Mouse (Mus musculus) heart, embryonic 11.5 days (tissue): ENCODE results near the gene Gm11634. TPM values are rescaled to one million over a fixed set of nuclear protein-coding genes. Genes with fewer than 3 reads are reported as not detected.
"Not testable (repeated sequence)": the region's sequence is repeated elsewhere in the genome, so short reads cannot be mapped to it uniquely, and the experiment has no call there.

Source experiments
- ATAC-seq: fragments of 200-750 bp; cut with Nextera tagmentation; replicated peaks from 2 replicates; pipeline ENCODE4 v1.8.0; 2017; ENCODE audit warnings: moderate library complexity; ENCODE audit not compliant: insufficient number of reproducible peaks, low FRiP score, low TSS enrichment
- H3K27ac ChIP-seq: fragments of 300-500 bp; sonication (generic); 2 replicates; pipeline ENCODE4 v1.5.1; 2014; ENCODE audit warnings: mild to moderate bottlenecking, low read depth, low read length
- H3K27me3 ChIP-seq: fragments of 300-500 bp; sonication (generic); 2 replicates; pipeline ENCODE4 v1.6.1; 2014; ENCODE audit warnings: mild to moderate bottlenecking, low read length, mixed read lengths; ENCODE audit not compliant: control insufficient read depth, insufficient read depth
- H3K36me3 ChIP-seq: fragments of 300-500 bp; sonication (generic); 2 replicates; pipeline ENCODE4 v1.6.1; 2014; ENCODE audit warnings: mild to moderate bottlenecking, low read length, moderate library complexity, mixed read lengths; ENCODE audit not compliant: control insufficient read depth, insufficient read depth
- H3K4me1 ChIP-seq: fragments of 300-500 bp; sonication (generic); 2 replicates; pipeline ENCODE4 v1.6.1; 2014; ENCODE audit warnings: low read length; ENCODE audit not compliant: control insufficient read depth, insufficient read depth
- H3K4me2 ChIP-seq: fragments of 300-500 bp; sonication (generic); 2 replicates; pipeline ENCODE4 v1.6.1; 2014; ENCODE audit warnings: mild to moderate bottlenecking, moderate library complexity
- H3K4me3 ChIP-seq: fragments of 300-500 bp; sonication (generic); 2 replicates; pipeline ENCODE4 v1.5.1; 2014; ENCODE audit warnings: low read depth, low read length
- H3K9ac ChIP-seq: fragments of 300-500 bp; sonication (generic); 2 replicates; pipeline ENCODE4 v1.6.1; 2014; ENCODE audit warnings: mild to moderate bottlenecking, low read depth, low read length, moderate library complexity
- H3K9me3 ChIP-seq: fragments of 300-500 bp; sonication (generic); replicated peaks from 2 replicates; pipeline ENCODE4 v1.6.1; 2016; ENCODE audit warnings: low read length; ENCODE audit not compliant: control insufficient read depth
- WGBS: fragments of 180-500 bp; shearing (Covaris S2); extraction: QIAGEN DNeasy Blood & Tissue Kit; methylation state at CpG from one replicate; pipeline ENCODE4 v1.1.7; 2014; ENCODE audit not compliant: insufficient replicate concordance; 5-methylcytosine and 5-hydroxymethylcytosine counted together
- polyA plus RNA-seq: library from polyadenylated mRNA; unstranded; fragments of >200 nt; fragmentation: Nextera tagmentation; extraction: Ambion mirVana; gene quantifications from 2 replicates; pipeline ENCODE4 v1.2.1, GENCODE M21; 2014

Gene Gm11634
- polyA plus RNA-seq, 1 experiment from 2014 or later = not detected

DNA sequence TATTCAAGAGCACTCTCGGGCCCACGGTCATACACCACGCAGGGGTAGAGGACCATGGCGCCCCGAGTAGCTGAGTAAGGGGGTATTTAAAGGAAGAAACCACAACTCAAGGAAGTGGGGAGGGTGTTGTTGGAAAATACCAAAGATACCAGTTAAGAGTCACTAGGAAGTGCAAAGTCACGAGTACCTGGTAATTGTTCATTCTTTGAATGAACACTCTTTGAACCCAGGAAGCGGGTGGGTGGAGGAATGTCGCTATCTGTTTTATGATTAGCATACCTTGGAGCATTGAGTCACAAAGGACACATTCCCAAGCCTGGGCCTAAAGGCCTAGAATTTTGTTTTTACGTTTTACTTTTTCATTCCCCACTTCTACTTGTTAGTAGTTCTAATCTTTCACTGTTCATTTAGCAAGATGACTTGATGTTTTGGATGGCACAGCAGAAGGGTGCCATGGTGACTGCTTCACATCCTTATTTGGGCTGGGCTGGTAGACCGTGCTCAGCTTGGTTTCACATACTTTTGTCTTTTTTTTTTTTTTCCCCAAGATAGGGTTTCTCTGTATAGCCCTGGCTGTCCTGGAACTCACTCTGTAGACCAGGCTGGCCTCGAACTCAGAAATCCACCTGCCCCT lies 21.1 kb upstream of the Gm11634 start:
- not testable (repeated sequence) for H3K9me3 ChIP-seq, H3K4me1 ChIP-seq, H3K27me3 ChIP-seq, H3K4me3 ChIP-seq, ATAC-seq, H3K9ac ChIP-seq, H3K4me2 ChIP-seq, H3K27ac ChIP-seq, H3K36me3 ChIP-seq
- 72% methylated on average over 11 of the region's 11 CpGs for WGBS

DNA sequence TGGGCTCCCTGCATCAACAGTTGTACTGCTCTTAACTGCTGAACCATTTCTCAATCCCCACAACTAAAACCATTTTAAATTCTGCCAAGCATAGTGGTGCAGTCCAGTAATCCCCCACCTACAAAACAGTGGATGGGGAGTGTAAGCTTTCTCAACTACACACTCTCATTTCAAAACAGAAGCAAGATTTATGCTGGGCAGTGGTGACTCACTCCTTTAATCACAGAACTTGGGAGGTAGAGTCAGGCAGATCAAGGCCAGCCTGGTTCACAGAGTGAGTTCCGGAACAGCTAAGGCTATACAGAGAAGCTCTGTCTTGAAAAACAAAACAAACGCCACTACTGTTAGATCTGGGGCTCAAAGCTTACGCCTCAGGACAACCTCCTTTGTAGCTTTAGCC lies 19.5 kb upstream of the Gm11634 start:
- Histone ChIP-seq H3K4me3 (no peak overlapping the region), H3K27me3 (no peaks in the 10 kb centered on the region), H3K4me2 (no peak overlapping the region), H3K27ac (no peak overlapping the region), H3K4me1 (0 out of 2 replicates have a peak, but pooled peaks cover 4% of the 10 kb centered on the region), H3K9me3 (no peaks in the 10 kb centered on the region), H3K36me3 (no peaks in the 10 kb centered on the region), H3K9ac (no peak overlapping the region)
- ATAC-seq = no peak
- WGBS = 77% methylated on average over 3 of the region's 3 CpGs

DNA sequence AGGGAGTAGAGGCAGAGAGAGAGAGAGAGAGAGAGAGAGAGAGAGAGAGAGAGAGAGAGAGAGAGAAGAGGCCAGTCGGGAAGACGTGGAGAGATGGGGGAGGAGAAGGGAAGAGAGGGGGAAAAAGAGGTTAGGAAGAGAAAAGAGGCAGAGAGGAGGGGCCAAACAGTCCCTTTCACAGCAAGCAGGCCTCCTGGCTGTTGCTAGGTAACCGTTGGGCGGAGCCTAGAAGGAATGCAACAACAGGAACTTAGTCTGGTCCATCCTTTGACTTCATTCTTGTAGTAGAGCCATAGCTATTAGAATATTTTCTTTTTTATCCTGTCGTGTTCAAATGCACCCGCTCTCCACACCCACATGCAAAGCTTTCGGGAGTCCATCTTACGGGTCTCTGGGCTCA lies 18.8 kb upstream of the Gm11634 start:
- H3K27ac ChIP-seq = no peak overlapping the region
- H3K36me3 ChIP-seq = no peaks in the 10 kb centered on the region
- no peaks in the 10 kb centered on the region for H3K9me3 ChIP-seq
- H3K9ac ChIP-seq = no peak overlapping the region
- H3K27me3 ChIP-seq = no peaks in the 10 kb centered on the region
- H3K4me2 ChIP-seq = peak overlapping the region; percentile 15
- H3K4me1 ChIP-seq = 0 out of 2 replicates have a peak, but pooled peaks cover 4% of the 10 kb centered on the region
- ATAC-seq = no peak
- 12% methylated on average over 8 of the region's 8 CpGs for WGBS
- H3K4me3 ChIP-seq = no peak overlapping the region

DNA sequence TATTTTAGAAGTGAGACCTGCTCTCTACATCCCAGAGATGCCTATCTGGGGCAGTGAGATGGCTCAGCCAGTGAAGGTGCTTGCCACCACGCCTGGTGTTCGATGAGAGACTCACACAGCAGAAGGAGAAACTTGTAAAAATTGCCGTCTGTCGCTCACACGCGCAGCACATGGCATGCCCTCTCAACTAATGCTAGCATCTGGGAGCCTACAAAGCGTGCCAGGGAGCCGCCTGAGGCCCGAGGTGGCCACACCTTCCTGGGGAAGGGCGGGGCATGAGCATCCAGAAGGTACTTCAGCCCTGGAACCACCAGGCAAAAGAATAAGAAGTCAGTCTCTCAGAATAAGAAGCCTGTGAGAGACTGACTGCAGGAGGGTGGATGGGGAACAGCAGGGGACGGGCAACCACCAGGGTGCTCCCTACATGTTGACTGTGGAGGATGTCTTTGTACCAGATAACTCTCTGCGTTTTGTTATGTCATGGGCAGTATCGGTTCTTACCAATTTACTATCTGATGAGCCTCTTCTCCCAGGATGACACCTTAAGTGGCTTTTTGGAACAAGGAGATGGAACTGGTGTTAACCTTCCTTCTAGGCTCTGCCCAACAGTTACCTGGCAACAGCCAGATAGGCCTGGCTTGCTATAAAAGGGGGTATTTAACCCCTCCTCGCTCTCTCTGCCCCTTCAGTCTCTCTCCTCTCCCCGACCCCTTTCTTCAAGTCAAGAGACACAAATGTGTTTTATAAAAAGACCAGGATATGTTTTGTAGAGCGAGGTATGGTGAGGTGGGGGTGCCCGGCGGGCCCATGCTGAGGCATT lies 18.1 kb upstream of the Gm11634 start:
- Histone ChIP-seq H3K27me3 (no peaks in the 10 kb centered on the region), H3K4me2 (peak overlapping the region; percentile 15), H3K27ac (no peak overlapping the region), H3K9me3 (no peaks in the 10 kb centered on the region), H3K4me3 (no peak overlapping the region), H3K4me1 (0 out of 2 replicates have a peak, but pooled peaks cover 4% of the 10 kb centered on the region), H3K9ac (no peak overlapping the region), H3K36me3 (no peaks in the 10 kb centered on the region)
- 20% methylated on average over 18 of the region's 18 CpGs for WGBS
- no peak for ATAC-seq

DNA sequence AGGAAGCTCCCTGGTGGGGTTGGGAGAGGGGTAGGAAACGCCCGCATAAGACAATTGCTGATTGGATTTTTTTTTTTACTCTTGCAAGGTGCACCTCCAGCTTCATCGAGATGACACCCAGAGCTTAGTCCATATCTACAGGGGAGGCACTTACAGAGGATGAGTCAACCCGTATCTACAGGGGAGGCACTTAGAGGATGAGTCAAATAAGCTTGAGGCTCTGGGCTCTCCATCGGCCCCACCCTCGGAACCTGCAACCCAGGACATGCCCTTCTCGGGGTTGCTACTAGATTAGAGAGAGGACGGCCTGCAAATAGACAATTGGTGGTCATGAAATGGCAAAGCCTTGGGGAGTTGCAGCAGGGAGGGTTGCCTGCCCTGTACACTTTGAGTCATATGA lies 17.0 kb upstream of the Gm11634 start:
- Histone ChIP-seq H3K4me3 (no peak overlapping the region), H3K4me2 (no peak overlapping the region), H3K36me3 (no peaks in the 10 kb centered on the region), H3K27me3 (no peaks in the 10 kb centered on the region), H3K27ac (no peak overlapping the region), H3K4me1 (0 out of 2 replicates have a peak, but pooled peaks cover 4% of the 10 kb centered on the region), H3K9me3 (no peaks in the 10 kb centered on the region), H3K9ac (no peak overlapping the region)
- 75% methylated on average over 8 of the region's 8 CpGs for WGBS
- no peak for ATAC-seq

DNA sequence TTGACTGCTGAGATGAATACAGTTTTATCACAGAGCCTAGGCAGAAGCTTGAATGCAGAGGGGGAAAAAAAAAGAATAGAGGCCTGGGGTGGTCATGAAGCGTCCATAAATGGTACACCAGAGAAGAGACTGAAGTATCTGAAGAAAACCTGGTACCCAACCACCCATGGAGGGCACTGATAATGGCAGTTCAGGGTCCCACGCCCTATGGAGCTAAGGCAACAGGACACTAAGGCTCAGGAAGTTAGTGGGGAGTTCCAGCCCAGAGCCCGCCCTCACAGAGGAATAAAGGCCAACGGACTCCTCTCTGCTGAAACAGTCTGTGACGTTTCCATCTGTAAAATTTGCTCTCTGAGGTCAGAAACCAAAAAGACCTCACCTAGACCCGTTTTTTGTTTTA lies 16.3 kb upstream of the Gm11634 start:
- Histone ChIP-seq H3K4me1 (peaks cover 9% of the 10 kb centered on the region; the same call in 1 of the 2 replicates), H3K4me2 (no peak overlapping the region), H3K36me3 (no peaks in the 10 kb centered on the region), H3K27ac (no peak overlapping the region), H3K9me3 (no peaks in the 10 kb centered on the region), H3K4me3 (no peak overlapping the region), H3K27me3 (no peaks in the 10 kb centered on the region), H3K9ac (no peak overlapping the region)
- 79% methylated on average over 6 of the region's 6 CpGs for WGBS
- ATAC-seq = no peak

DNA sequence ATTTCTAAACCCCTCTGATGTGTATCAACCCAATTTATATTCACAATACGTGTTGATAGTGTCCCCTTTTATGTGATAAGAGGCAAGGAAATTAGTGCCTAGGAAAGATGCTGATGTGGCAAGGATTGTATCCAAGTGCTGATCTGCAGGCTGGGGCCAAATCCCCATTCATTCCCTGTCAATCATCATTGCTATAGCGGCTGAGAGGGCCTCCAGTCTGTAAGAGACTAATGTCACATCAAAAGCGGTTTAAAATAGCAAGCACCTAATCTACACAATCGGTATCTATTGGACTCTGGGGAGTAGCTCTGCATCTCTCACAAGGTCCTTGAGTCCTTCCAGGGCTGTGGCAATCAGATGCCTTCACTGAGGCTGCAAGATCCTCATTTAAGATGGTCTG lies 15.1 kb upstream of the Gm11634 start:
- Histone ChIP-seq H3K4me3 (no peak overlapping the region), H3K9me3 (no peaks in the 10 kb centered on the region), H3K4me2 (no peak overlapping the region), H3K36me3 (no peaks in the 10 kb centered on the region), H3K27me3 (no peaks in the 10 kb centered on the region), H3K4me1 (peaks cover 13% of the 10 kb centered on the region; the same call in 1 of the 2 replicates), H3K9ac (no peak overlapping the region), H3K27ac (no peak overlapping the region)
- no peak for ATAC-seq
- WGBS = 54% methylated on average over 4 of the region's 4 CpGs

DNA sequence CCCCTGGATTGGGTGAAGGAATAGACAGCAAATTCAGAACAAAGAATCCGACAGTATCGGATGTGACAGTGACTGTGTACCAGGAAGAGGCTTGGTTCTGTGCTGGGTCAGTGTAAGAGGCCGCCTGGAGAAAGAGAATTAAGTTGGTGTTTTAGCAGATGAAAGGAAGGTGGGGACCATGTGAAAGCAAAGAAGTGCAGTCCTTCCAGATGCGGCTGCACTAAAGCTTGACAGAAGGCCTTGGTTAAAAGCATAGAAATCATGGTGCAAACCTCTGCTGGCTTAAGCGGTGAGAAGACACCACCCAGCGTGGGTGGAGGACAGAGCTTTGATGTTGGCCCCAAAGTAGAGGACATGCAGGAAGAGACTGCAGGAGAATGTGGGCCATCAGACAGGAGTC lies 14.5 kb upstream of the Gm11634 start:
- no peaks in the 10 kb centered on the region for H3K36me3 ChIP-seq
- no peaks in the 10 kb centered on the region for H3K27me3 ChIP-seq
- no peak for ATAC-seq
- H3K4me2 ChIP-seq = no peak overlapping the region
- H3K4me1 ChIP-seq = peaks cover 13% of the 10 kb centered on the region; the same call in 1 of the 2 replicates
- no peaks in the 10 kb centered on the region for H3K9me3 ChIP-seq
- 69% methylated on average over 6 of the region's 6 CpGs for WGBS
- H3K9ac ChIP-seq = no peak overlapping the region
- H3K27ac ChIP-seq = no peak overlapping the region
- no peak overlapping the region for H3K4me3 ChIP-seq
